ENCODE assay signal across 13 mouse cellular contexts in the genomic region with DNA sequence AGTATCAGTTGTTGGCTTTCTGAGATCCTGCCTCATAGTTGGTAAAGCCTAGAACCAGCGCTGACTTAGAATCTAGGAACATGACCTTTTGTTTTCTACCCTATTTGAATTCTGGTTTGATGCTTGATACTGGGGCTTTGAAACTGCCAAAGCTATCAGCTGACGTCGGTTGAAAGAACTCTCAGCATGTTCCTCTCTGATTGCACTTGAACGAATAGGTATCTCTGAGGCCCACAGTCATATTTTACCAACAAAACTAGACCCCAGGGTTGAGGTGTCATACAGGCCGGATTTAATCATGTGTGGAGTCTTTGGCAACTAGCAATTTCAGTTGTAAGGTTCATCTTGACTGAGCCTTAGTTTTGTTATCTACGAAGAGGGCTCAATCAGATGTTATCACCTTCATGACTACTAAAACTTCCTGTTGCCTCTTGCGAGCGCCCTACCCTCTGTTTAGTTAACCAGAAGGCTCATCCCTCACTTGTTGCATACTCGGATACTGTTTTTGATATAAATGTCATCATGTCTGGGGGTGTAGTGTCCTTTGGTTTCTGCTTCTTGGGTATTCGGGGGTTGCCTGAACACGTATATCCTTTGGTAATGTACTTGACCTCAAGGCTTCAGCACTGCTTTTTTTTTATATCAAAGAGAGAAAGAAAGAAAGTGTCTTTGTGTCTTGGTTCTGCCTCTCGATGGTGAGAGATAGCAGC. TPM values are rescaled to one million over a fixed set of nuclear protein-coding genes. Genes with fewer than 3 reads are reported as not detected.
A peak's percentile ranks its signal among the peaks of the same experiment; 100 is the strongest.
DNase-seq lines count a peak whose midpoint lies in the region; ATAC-seq and TF ChIP-seq lines count a peak whose summit lies in the region.
"Had no signal": no experiment of that assay in that cellular context is flagged by ENCODE, and none has a peak within 500 bp of the region (broad histone marks: within the 10 kb centered on the region; RNA-seq: fewer than 3 reads in every experiment).

No protein-coding gene starts in this region.

- H3K4me1 ChIP-seq in heart, adult 2 months (ENCODE audit: control insufficient read depth, insufficient read depth, low read length) = peaks cover 30% of the 10 kb centered on the region
- H3K4me1 ChIP-seq in lung, embryonic 14.5 days (ENCODE audit: insufficient read depth) = no peaks in the 10 kb centered on the region
- H3K4me1 ChIP-seq in lung, adult 2 months (ENCODE audit: control insufficient read depth, insufficient read depth, low read length) = peaks cover 42% of the 10 kb centered on the region
- H3K4me1 ChIP-seq in bone marrow, adult 2 months (ENCODE audit: control insufficient read depth, insufficient read depth, low read length) = peaks cover 2% of the 10 kb centered on the region

- intact Hi-C loops in heart, adult 2 months (cut with DNase I) = loop anchor here (2.0 kb wide), 1 partner anchor 16 kb away; the partner anchor contains the start of gene Castor1
- intact Hi-C loops in heart, postnatal 36 days (cut with DNase I) = loop anchor here (2.0 kb wide), 1 partner anchor 16 kb away; the partner anchor contains the start of gene Tbc1d10a

- no peak for TF ChIP-seq EP300 in heart, adult 2 months (IDR thresholded peaks at IDR 0.05; ENCODE audit: insufficient read depth, low read depth, low read length)

- H3K9me3 ChIP-seq in lung, embryonic 14.5 days (ENCODE audit: low read depth, low read length) = no peaks in the 10 kb centered on the region
- H3K9me3 ChIP-seq: neural tube, embryonic 13.5 days had no signal

- peaks cover 10% of the 10 kb centered on the region for H3K36me3 ChIP-seq in heart, adult 2 months (ENCODE audit: control insufficient read depth, insufficient read depth, low read length)
- H3K36me3 ChIP-seq in lung, embryonic 14.5 days (ENCODE audit: insufficient read depth) = peaks cover 8% of the 10 kb centered on the region

- TF ChIP-seq CTCF in heart, adult 2 months (IDR thresholded peaks at IDR 0.05) = no peak
- no peak for TF ChIP-seq CTCF in lung, embryonic 14.5 days (IDR thresholded peaks at IDR 0.05; ENCODE audit: low read depth)
- TF ChIP-seq CTCF in lung, adult 2 months (IDR thresholded peaks at IDR 0.05; ENCODE audit: insufficient read depth, low read length) = no peak
- no peak for TF ChIP-seq CTCF in bone marrow, adult 2 months (IDR thresholded peaks at IDR 0.05; ENCODE audit: control insufficient read depth, insufficient read depth, low read length)

- TF ChIP-seq POLR2A in heart, adult 2 months (IDR thresholded peaks at IDR 0.05; ENCODE audit: insufficient read depth, low read depth, low read length) = no peak
- no peak for TF ChIP-seq POLR2A in lung, adult 2 months (IDR thresholded peaks at IDR 0.05; ENCODE audit: borderline replicate concordance, extremely low read depth, low read depth, low read length)
- TF ChIP-seq POLR2A in bone marrow, adult 2 months (IDR thresholded peaks at IDR 0.05; ENCODE audit: borderline replicate concordance, control insufficient read depth, low read depth, low read length) = no peak

- ATAC-seq in lung, embryonic 14.5 days (ENCODE audit: insufficient read depth) = no peak

- H3K9ac ChIP-seq in heart, adult 2 months (ENCODE audit: low read depth, low read length) = 0 out of 2 replicates have a peak overlapping the region, but pooled peaks have one; percentile 31
- no peak overlapping the region for H3K9ac ChIP-seq in lung, embryonic 14.5 days
- H3K9ac ChIP-seq: neural tube, embryonic 13.5 days had no signal

- no peak overlapping the region for H3K4me3 ChIP-seq in heart, adult 2 months
- H3K4me3 ChIP-seq in lung, embryonic 14.5 days (ENCODE audit: low read depth, low read length) = no peak overlapping the region
- no peak overlapping the region for H3K4me3 ChIP-seq in lung, adult 2 months (replicated peaks; ENCODE audit: extremely low read depth, low read depth, low read length)
- no peak overlapping the region for H3K4me3 ChIP-seq in bone marrow, adult 2 months (replicated peaks; ENCODE audit: control insufficient read depth, low read depth, low read length)
- H3K4me3 ChIP-seq: erythroblast, embryonic 14.5 days; neural tube, embryonic 13.5 days had no signal

- WGBS in heart, adult 2 months = 45% methylated on average over 12 of the region's 12 CpGs
- 65% methylated on average over 12 of the region's 12 CpGs for WGBS in lung, embryonic 14.5 days
- WGBS in lung, adult 2 months = 48% methylated on average over 12 of the region's 12 CpGs
- 52% methylated on average over 12 of the region's 12 CpGs for WGBS in bone marrow, adult 2 months

- H3K27ac ChIP-seq in heart, adult 2 months = peak overlapping the region; percentile 84
- peak overlapping the region; percentile 38; the same call in 1 of the 2 replicates for H3K27ac ChIP-seq in lung, embryonic 14.5 days (ENCODE audit: low read depth)
- peak overlapping the region; percentile 6; the same call in 1 of the 2 replicates for H3K27ac ChIP-seq in bone marrow, adult 2 months (ENCODE audit: control insufficient read depth, insufficient read depth, low read depth, low read length, poor library complexity)
- H3K27ac ChIP-seq: macrophage had no signal

- H3K79me2 ChIP-seq in heart, adult 2 months (replicated peaks; ENCODE audit: control insufficient read depth, insufficient read depth, low read length) = peaks cover 2% of the 10 kb centered on the region; the same call in 1 of the 2 replicates

- DNase-seq in heart, adult 2 months = no peak
- no peak for DNase-seq in heart, postnatal 36 days
- no peak for DNase-seq in lung, embryonic 14.5 days
- no peak for DNase-seq in lung, adult 2 months
- DNase-seq in naive thymus-derived CD4-positive, alpha-beta T cell, adult 2 months (ENCODE audit: low read depth) = peak; percentile 75
- DNase-seq in layer of hippocampus, postnatal 14 days (ENCODE audit: low spot score in 2 of 2) = no peak
- DNase-seq in spleen, postnatal 36 days (ENCODE audit: low spot score in 2 of 2) = no peak
- DNase-seq: cerebellum, adult 9-10 months had no signal

- H3K27me3 ChIP-seq in heart, adult 2 months (ENCODE audit: control insufficient read depth, insufficient read depth, low read length) = no peaks in the 10 kb centered on the region
- no peaks in the 10 kb centered on the region for H3K27me3 ChIP-seq in lung, embryonic 14.5 days (ENCODE audit: insufficient read depth, low read length)
- H3K27me3 ChIP-seq: neural tube, embryonic 13.5 days had no signal

- H3K4me2 ChIP-seq in lung, embryonic 14.5 days = no peak overlapping the region
- H3K4me2 ChIP-seq: neural tube, embryonic 13.5 days had no signal

RNA-seq across cellular contexts. Expression of gene Castor1, which starts 14.9 kb away (rescaled TPM):
- 1 to 10 TPM; 4.0 to 5.9 TPM for total RNA-seq in heart, adult 2 months (2021)
- 10.7 and 13.5 TPM in 2 replicates for polyA plus RNA-seq in heart, adult 2 months (2012; rRNA removed)
- 1 to 10 TPM; 5.2 to 5.5 TPM for total RNA-seq in heart, postnatal 36 days (2021)
- 1.9 and 2.1 TPM in 2 replicates for polyA plus RNA-seq in lung, embryonic 14.5 days (2014; fragmentation: Nextera tagmentation; extraction: Ambion mirVana)
- 23.3 and 26.2 TPM in 2 replicates for polyA plus RNA-seq in lung, adult 2 months (2012; rRNA removed)
- 2.6 TPM in 1 of 2 replicates, not detected in the other for polyA plus RNA-seq in bone marrow, adult 2 months (2011; ENCODE audit: insufficient read depth, insufficient read length, low replicate concordance, missing spikeins)
- 1 to 10 TPM; 6.3 to 9.1 TPM for total RNA-seq in layer of hippocampus, postnatal 14 days (2021)

RNA-seq across cellular contexts. Expression of gene Tbc1d10a, which starts 16.6 kb away (rescaled TPM):
- 10 to 100 TPM; 10.1 to 10.7 TPM for total RNA-seq in heart, adult 2 months (2021)
- 17.3 and 22.3 TPM in 2 replicates for polyA plus RNA-seq in heart, adult 2 months (2012; rRNA removed)
- 10 to 100 TPM in 1 of 2 experiments, 1 to 10 TPM in 1; 8.6 to 11.2 TPM for total RNA-seq in heart, postnatal 36 days (2021)
- 19.6 and 20.9 TPM in 2 replicates for polyA plus RNA-seq in lung, embryonic 14.5 days (2014; fragmentation: Nextera tagmentation; extraction: Ambion mirVana)
- polyA plus RNA-seq in lung, adult 2 months (2012; rRNA removed) = 72.8 and 78.3 TPM in 2 replicates
- polyA plus RNA-seq in bone marrow, adult 2 months (2011; ENCODE audit: insufficient read depth, insufficient read length, low replicate concordance, missing spikeins) = 5.2 and 13.5 TPM in 2 replicates
- total RNA-seq in layer of hippocampus, postnatal 14 days (2021) = 10 to 100 TPM; 29.4 to 30.6 TPM

RNA-seq across cellular contexts. Expression of gene Osm, which starts 33.1 kb away (rescaled TPM):
- total RNA-seq in heart, adult 2 months (2021) = under 1 TPM; 0.13 to 0.14 TPM
- 0.14 and 0.15 TPM in 2 replicates for polyA plus RNA-seq in heart, adult 2 months (2012; rRNA removed)
- not detected for total RNA-seq in heart, postnatal 36 days (2021)
- not detected in 2 replicates for polyA plus RNA-seq in lung, embryonic 14.5 days (2014; fragmentation: Nextera tagmentation; extraction: Ambion mirVana)
- 1.0 and 1.3 TPM in 2 replicates for polyA plus RNA-seq in lung, adult 2 months (2012; rRNA removed)
- 2.2 and 5.1 TPM in 2 replicates for polyA plus RNA-seq in bone marrow, adult 2 months (2011; ENCODE audit: insufficient read depth, insufficient read length, low replicate concordance, missing spikeins)
- not detected for total RNA-seq in layer of hippocampus, postnatal 14 days (2021)
- polyA plus RNA-seq: C2C12; neural tube, embryonic 13.5 days had no signal

RNA-seq across cellular contexts. Expression of gene Sf3a1, which starts 43.0 kb away (rescaled TPM):
- 10 to 100 TPM; 37.2 to 38.7 TPM for total RNA-seq in heart, adult 2 months (2021)
- 17.9 and 23.4 TPM in 2 replicates for polyA plus RNA-seq in heart, adult 2 months (2012; rRNA removed)
- 10 to 100 TPM; 32.7 to 36.7 TPM for total RNA-seq in heart, postnatal 36 days (2021)
- 64.1 and 68.7 TPM in 2 replicates for polyA plus RNA-seq in lung, embryonic 14.5 days (2014; fragmentation: Nextera tagmentation; extraction: Ambion mirVana)
- polyA plus RNA-seq in lung, adult 2 months (2012; rRNA removed) = 27.0 and 28.2 TPM in 2 replicates
- 26.7 and 39.7 TPM in 2 replicates for polyA plus RNA-seq in bone marrow, adult 2 months (2011; ENCODE audit: insufficient read depth, insufficient read length, low replicate concordance, missing spikeins)
- 10 to 100 TPM; 68.8 to 72.5 TPM for total RNA-seq in layer of hippocampus, postnatal 14 days (2021)

RNA-seq across cellular contexts. Expression of gene Ccdc157, which starts 43.1 kb away (rescaled TPM):
- total RNA-seq in heart, adult 2 months (2021) = 1 to 10 TPM; 4.5 to 4.6 TPM
- polyA plus RNA-seq in heart, adult 2 months (2012; rRNA removed) = 6.7 and 9.9 TPM in 2 replicates
- total RNA-seq in heart, postnatal 36 days (2021) = 1 to 10 TPM; 5.0 to 5.3 TPM
- 5.3 and 6.6 TPM in 2 replicates for polyA plus RNA-seq in lung, embryonic 14.5 days (2014; fragmentation: Nextera tagmentation; extraction: Ambion mirVana)
- polyA plus RNA-seq in lung, adult 2 months (2012; rRNA removed) = 17.6 and 19.8 TPM in 2 replicates
- polyA plus RNA-seq in bone marrow, adult 2 months (2011; ENCODE audit: insufficient read depth, insufficient read length, low replicate concordance, missing spikeins) = 5.0 and 5.9 TPM in 2 replicates
- 10 to 100 TPM; 13.0 to 13.1 TPM for total RNA-seq in layer of hippocampus, postnatal 14 days (2021)

Comparison
In these comparisons a context has a peak if more than half of its experiments do, and no peak if none do; other contexts are left out.
1. H3K27ac ChIP-seq: peak in every context shown above with its lines; median percentile 84 in heart, adult 2 months; 38 in lung, embryonic 14.5 days; 6 in bone marrow, adult 2 months.